Mouse (Mus musculus): ENCODE results near the gene Hebp1.

GRCm38 (mm10) chr6:135145976-135146375 lies 51.8 kb downstream of the Hebp1 start:
- TF ChIP-seq CTCF (IDR thresholded peaks at IDR 0.05; ENCODE audit: borderline replicate concordance, control insufficient read depth, extremely low read depth, insufficient read depth, low read length, poor library complexity) (no peak), POLR2A (IDR thresholded peaks at IDR 0.05; ENCODE audit: control insufficient read depth, extremely low read depth, insufficient read depth, low read length, poor library complexity) (no peak)
